Mouse (Mus musculus): Measurements from ENCODE around the gene Olfml2a. TPM values are rescaled to one million over a fixed set of nuclear protein-coding genes. Genes with fewer than 3 reads are reported as not detected.
A peak's percentile ranks its signal among the peaks of the same experiment; 100 is the strongest.

The Olfml2a gene
- polyA plus RNA-seq, 1 experiment from 2014 or later = 2.1 TPM

DNA sequence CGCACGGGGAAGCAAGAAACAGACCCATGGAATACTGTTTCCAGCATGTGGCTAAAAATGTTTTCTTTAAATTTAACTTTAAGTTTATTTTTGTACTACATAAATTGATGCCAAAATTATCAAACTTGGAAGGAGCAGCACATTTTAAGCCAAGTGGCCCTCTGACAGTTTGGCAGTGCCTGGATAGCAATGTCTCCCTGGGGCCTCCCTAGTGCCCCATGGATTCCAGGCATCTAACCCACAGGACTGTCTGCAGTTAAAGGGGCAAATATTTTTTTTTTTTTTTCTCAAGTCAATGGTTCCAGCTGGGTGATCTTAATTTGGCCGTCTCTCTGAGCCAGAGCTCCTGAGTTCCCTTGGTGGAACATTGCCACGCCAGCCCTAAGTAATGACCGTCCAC, 11.4 kb downstream of the Olfml2a start:
- 88% methylated on average over 5 of the region's 5 CpGs for WGBS
- Histone ChIP-seq H3K27ac (no peak overlapping the region), H3K4me1 (replicated peaks) (0 out of 2 replicates have a peak, but pooled peaks cover 3% of the 10 kb centered on the region), H3K27me3 (ENCODE audit: insufficient read depth, poor library complexity, severe bottlenecking) (no peaks in the 10 kb centered on the region), H3K4me3 (no peak overlapping the region), H3K9me3 (no peaks in the 10 kb centered on the region), H3K36me3 (no peaks in the 10 kb centered on the region)
- no peak for DNase-seq (ENCODE audit: low spot score)

DNA sequence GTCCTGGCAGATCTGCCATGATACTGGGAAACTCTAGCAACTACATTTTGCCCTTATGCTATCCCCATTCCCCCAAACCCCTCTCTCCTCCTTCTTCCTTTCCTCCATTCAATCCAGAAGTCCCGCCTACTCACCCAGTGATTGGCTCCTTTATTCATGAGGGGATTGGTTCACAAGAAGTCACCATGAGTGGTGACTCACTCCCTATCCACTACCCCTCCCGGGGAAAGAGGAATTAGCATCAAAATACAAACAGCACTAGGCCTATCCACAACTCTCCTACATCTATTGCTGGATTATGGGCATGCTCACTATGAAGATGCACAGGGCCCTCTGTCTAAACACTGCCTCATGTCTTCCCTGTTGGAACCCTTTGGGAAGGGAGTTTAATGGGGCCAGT, 12.2 kb downstream of the Olfml2a start:
- no peak overlapping the region for H3K27ac ChIP-seq
- WGBS = 55% methylated on average over 2 of the region's 2 CpGs
- H3K9me3 ChIP-seq = no peaks in the 10 kb centered on the region
- H3K36me3 ChIP-seq = no peaks in the 10 kb centered on the region
- no peak overlapping the region for H3K4me3 ChIP-seq
- H3K27me3 ChIP-seq (ENCODE audit: insufficient read depth, poor library complexity, severe bottlenecking) = no peaks in the 10 kb centered on the region
- 0 out of 2 replicates have a peak, but pooled peaks cover 3% of the 10 kb centered on the region for H3K4me1 ChIP-seq (replicated peaks)
- no peak for DNase-seq (ENCODE audit: low spot score)

DNA sequence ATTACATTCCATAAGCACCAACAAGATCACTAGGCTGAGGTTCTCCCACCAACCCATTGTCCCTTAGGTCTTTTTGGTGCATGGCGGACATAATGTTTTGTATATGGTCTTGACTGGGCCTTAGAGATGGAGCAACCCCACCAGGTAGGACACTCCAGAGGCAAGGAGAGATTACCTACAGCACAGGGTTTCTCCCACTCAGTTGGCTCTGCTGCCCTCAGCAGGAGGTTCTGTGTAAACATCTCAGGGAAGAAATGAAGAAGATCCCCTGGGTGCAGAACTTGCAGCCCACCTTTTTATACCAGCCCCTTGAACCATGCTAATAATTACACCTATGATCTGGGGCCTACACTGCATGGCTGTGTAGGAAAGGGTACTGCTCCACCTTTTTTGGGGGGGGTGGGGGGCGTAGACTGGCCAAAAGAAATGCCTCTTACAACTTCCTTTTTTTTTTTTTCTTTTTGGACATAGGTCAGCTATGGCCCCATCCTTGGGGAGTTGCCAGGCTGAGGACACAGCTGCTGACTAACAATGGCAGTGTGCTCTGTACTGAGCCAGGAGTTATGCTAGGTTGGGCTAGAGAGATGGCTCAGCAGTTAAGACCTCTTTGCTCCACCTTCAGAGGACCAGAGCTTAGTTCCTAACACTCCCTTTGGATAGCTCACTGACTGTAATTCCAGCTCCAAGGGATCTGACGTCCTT, 12.8 kb downstream of the Olfml2a start:
- WGBS = 78% methylated on average over 3 of the region's 3 CpGs
- no peak for DNase-seq (ENCODE audit: low spot score)

DNA sequence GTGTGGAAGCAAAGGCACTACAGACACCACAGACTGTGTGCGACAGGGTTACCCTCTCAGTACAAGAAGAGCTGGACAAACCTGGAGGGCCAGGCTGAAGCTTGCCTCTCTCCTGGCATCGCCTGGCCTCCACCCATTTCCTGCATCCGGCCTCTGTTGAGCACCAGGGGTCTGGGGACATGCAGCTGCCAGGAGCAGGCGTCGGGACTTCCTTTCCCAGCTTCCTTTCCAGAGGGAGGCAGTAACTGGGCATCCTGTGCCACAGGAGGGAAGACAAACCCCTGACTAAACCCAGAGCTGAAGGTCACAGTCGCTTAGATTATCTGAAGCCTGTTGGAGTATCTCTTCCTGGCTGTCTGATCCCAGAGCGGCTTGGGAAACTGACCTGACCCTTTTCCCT, 15.8 kb downstream of the Olfml2a start:
- Histone ChIP-seq H3K27ac (peak overlapping the region; percentile 24; the same call in 1 of the 2 replicates), H3K9me3 (no peaks in the 10 kb centered on the region), H3K4me1 (replicated peaks) (0 out of 2 replicates have a peak, but pooled peaks cover 3% of the 10 kb centered on the region), H3K27me3 (ENCODE audit: insufficient read depth, poor library complexity, severe bottlenecking) (no peaks in the 10 kb centered on the region), H3K4me3 (no peak overlapping the region), H3K36me3 (no peaks in the 10 kb centered on the region)
- no peak for DNase-seq (ENCODE audit: low spot score)
- 80% methylated on average over 7 of the region's 7 CpGs for WGBS

More for the DNA sequence above, 12.8 kb downstream of the Olfml2a start:
- Histone ChIP-seq H3K9me3 (no peaks in the 10 kb centered on the region), H3K36me3 (no peaks in the 10 kb centered on the region), H3K27ac (no peak overlapping the region), H3K27me3 (ENCODE audit: insufficient read depth, poor library complexity, severe bottlenecking) (no peaks in the 10 kb centered on the region), H3K4me1 (replicated peaks) (0 out of 2 replicates have a peak, but pooled peaks cover 3% of the 10 kb centered on the region), H3K4me3 (no peak overlapping the region)

DNA sequence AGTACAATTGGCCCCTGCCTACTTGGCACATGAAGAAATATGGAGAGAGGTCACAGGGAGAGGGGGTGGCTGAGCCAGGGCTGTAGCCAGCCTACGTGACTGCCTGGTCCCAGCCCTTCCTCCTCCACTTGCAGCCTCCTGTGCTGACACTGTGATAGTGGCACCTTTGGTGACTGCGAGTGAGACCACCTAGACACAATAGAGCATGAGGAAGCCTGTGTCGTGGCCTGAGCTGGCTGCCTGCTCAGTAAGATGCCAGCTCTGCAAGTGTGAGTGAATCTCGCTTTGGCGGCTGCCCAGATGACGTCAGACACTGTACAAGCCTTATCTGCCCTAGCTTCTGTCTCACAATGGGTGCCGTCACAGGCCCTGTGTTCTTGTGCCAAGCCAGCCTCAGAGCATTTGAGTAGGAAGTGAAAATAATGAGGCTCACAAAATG, 18.5 kb downstream of the Olfml2a start:
- H3K27ac ChIP-seq = no peak overlapping the region
- H3K4me1 ChIP-seq (replicated peaks) = no peaks in the 10 kb centered on the region
- H3K4me3 ChIP-seq = no peak overlapping the region
- no peak for DNase-seq (ENCODE audit: low spot score)
- H3K27me3 ChIP-seq (ENCODE audit: insufficient read depth, poor library complexity, severe bottlenecking) = no peaks in the 10 kb centered on the region
- H3K9me3 ChIP-seq = no peaks in the 10 kb centered on the region
- H3K36me3 ChIP-seq = no peaks in the 10 kb centered on the region
- WGBS = 84% methylated on average over 7 of the region's 7 CpGs

DNA sequence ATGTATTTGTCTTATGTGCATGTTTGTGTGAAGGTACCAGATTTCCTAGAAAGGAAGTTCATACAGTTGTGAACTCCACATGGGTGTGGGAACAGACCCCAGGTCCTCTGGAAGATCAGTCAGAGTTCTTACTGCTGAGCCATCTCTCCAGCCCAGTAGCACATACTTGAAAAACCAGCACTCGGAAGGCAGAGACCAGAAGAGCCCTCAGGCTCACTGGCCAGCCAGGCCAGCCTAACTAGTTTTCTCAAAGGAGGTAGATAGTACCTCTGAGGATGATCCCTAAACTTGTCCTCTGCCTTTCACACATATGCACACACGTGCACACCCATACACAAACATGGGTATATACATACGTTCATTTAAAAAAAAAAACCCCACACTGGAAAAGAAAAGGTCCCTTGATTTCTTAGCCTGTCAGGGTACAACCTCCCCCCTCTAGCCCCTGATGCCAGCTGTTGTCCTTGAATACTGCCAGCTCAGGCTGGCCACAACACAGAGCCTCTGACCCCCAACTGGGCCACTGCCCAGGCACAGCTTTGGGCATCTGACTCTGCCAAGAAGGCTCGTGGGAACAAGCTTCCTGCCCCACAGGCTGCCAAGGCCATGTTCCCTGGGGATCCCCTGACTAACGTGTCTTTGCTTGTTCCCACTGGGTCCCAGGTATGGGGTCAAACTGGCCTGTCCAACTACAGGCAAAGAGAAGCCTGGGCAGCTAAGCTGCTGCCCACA, 21.5 kb downstream of the Olfml2a start:
- H3K27me3 ChIP-seq (ENCODE audit: insufficient read depth, poor library complexity, severe bottlenecking) = no peaks in the 10 kb centered on the region
- no peak for DNase-seq (ENCODE audit: low spot score)
- H3K36me3 ChIP-seq = no peaks in the 10 kb centered on the region
- H3K27ac ChIP-seq = peak overlapping the region; percentile 56
- no peak overlapping the region for H3K4me3 ChIP-seq
- no peaks in the 10 kb centered on the region for H3K4me1 ChIP-seq (replicated peaks)
- WGBS = 75% methylated on average over 5 of the region's 5 CpGs
- no peaks in the 10 kb centered on the region for H3K9me3 ChIP-seq

DNA sequence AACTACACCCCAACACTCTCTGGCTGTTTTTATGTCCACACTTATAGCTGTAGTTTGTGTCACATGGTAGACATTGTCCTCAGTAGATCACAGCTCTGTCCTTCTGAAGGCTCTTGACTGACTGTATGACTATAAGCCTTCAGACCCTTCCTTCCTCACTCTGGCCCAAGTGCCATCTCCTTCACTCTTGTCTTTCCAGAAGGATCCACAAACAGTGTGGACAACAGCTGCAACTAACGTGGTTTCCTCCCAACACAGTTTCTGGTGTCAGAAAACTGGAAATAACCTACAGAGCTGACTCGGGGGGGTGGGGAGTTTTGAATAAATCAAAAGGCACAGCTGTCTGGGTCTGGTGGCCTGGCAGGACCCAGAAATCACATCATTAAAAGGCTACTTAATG, 24.3 kb downstream of the Olfml2a start:
- H3K4me1 ChIP-seq (replicated peaks) = no peaks in the 10 kb centered on the region
- DNase-seq (ENCODE audit: low spot score) = no peak
- H3K4me3 ChIP-seq = no peak overlapping the region
- WGBS = 77% methylated on average over 2 of the region's 2 CpGs
- H3K9me3 ChIP-seq = no peaks in the 10 kb centered on the region
- no peak overlapping the region for H3K27ac ChIP-seq
- no peaks in the 10 kb centered on the region for H3K27me3 ChIP-seq (ENCODE audit: insufficient read depth, poor library complexity, severe bottlenecking)
- H3K36me3 ChIP-seq = no peaks in the 10 kb centered on the region

DNA sequence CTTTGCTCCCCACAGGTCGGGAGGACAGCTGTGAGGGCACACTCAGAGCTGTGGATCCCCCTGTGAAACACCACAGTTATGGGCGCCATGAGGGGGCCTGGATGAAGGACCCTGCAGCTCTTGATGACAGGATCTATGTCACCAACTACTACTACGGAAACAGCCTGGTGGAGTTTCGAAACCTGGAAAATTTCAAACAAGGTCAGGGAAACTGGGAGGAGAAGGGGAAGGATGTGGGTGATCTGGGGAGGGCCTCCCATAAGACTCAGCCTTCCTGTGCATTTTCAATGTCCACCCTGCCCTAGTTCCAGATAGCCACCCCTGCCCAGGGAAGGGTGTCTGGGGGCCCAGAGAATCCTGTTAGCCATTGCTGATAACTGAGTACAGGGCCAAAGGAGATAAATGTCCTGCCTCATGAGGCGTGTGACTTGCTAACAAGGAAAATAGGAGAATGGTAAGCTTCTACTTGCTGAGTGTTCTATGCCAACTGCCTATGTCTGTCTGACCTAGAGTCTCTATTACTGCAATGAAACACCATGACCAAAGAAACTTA, 26.0 kb downstream of the Olfml2a start:
- no peaks in the 10 kb centered on the region for H3K9me3 ChIP-seq
- no peak overlapping the region for H3K4me3 ChIP-seq
- no peaks in the 10 kb centered on the region for H3K36me3 ChIP-seq
- H3K27ac ChIP-seq = no peak overlapping the region
- H3K4me1 ChIP-seq (replicated peaks) = peaks cover 4% of the 10 kb centered on the region; the same call in 1 of the 2 replicates
- WGBS = 83% methylated on average over 5 of the region's 5 CpGs
- no peak for DNase-seq (ENCODE audit: low spot score)
- H3K27me3 ChIP-seq (ENCODE audit: insufficient read depth, poor library complexity, severe bottlenecking) = no peaks in the 10 kb centered on the region

DNA sequence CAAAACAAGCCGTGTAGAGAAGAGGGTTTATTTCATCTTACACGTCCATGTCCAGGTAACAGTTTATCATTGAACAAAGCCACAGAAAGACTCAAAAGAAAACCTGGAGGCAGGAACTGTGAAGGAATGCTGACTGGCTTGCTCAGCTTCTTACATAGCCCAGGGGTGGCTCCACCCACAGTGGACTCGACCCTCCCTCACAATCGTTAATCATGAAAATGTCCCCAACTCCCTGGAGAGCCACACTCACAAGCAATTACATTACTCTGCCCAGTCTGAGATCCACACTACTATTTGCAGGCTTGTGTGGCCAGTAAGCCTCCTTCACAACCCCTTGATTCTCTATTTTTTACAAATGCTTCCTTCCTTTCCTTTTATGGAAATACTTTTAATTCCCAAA, 32.4 kb downstream of the Olfml2a start:
- Histone ChIP-seq H3K4me1 (replicated peaks) (peaks cover 10% of the 10 kb centered on the region; the same call in 1 of the 2 replicates), H3K9me3 (no peaks in the 10 kb centered on the region), H3K36me3 (no peaks in the 10 kb centered on the region), H3K4me3 (no peak overlapping the region), H3K27ac (no peak overlapping the region), H3K27me3 (ENCODE audit: insufficient read depth, poor library complexity, severe bottlenecking) (no peaks in the 10 kb centered on the region)
- no peak for DNase-seq (ENCODE audit: low spot score)
- 51% methylated on average over 4 of the region's 4 CpGs for WGBS

DNA sequence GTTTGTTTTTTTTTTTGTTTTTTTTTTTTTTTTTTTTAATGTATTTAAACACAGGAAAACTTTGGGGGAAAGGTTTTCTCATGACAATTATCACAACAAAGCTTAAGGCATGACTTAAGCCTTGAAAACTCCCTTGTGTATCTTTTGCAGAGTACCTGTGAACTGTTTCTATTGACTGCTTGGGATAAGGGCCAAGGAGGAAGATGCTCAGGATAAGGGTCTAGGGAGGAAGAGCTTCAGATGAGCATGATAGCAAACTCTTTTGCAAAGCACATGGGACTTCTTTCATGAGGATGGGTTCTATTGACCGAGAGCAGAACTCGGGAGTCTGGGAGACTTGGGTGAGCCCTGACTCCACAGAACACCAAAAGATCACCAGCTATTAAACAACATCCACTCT, 37.9 kb downstream of the Olfml2a start:
- Histone ChIP-seq H3K27me3 (ENCODE audit: insufficient read depth, poor library complexity, severe bottlenecking) (no peaks in the 10 kb centered on the region), H3K4me1 (replicated peaks) (no peaks in the 10 kb centered on the region), H3K27ac (no peak overlapping the region), H3K9me3 (no peaks in the 10 kb centered on the region), H3K4me3 (no peak overlapping the region), H3K36me3 (no peaks in the 10 kb centered on the region)
- WGBS = 93% methylated on average over 2 of the region's 2 CpGs
- DNase-seq (ENCODE audit: low spot score) = no peak

DNA sequence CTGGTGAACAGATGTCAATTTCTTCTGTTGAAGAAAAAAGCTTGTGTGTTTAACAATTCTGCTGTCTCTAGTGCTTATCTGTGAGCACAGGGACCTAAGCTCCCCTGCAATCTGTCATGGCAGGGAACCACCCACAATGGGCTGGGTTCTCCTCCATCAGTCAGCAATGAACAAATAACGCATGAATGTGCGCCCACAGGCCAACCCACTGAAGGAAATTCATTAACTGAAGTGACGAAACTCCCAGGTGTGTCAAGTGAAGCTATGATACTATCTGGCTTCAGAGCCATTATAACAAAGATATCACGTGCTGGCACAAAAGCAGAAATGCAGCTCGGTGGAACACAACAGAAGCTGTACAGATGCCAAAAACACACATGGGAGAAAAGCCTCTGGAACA, 38.3 kb downstream of the Olfml2a start:
- H3K36me3 ChIP-seq = no peaks in the 10 kb centered on the region
- H3K27ac ChIP-seq = no peak overlapping the region
- DNase-seq (ENCODE audit: low spot score) = no peak
- H3K27me3 ChIP-seq (ENCODE audit: insufficient read depth, poor library complexity, severe bottlenecking) = no peaks in the 10 kb centered on the region
- no peak overlapping the region for H3K4me3 ChIP-seq
- 89% methylated on average over 5 of the region's 5 CpGs for WGBS
- no peaks in the 10 kb centered on the region for H3K4me1 ChIP-seq (replicated peaks)
- H3K9me3 ChIP-seq = no peaks in the 10 kb centered on the region

DNA sequence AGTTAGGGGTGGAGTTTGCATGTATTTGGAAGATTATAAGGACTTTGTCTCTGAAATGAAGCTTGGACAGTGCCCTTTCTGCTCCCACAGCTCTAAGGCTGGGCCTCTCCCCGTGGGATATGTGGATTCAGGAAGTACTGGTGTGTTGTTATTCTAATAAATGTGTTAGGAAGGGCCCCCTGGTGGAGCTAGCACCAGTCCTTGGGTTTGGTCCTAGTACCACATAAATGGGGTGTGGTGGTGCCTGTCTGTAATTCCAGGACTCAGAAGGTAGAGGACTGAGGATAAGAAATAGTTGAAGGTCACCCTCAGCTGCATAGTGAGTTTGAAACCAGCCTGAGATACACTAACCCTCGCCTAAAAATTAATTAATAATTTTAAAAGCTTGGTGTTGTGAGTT, 41.4 kb downstream of the Olfml2a start:
- Histone ChIP-seq H3K4me1 (replicated peaks) (peaks cover 14% of the 10 kb centered on the region), H3K9me3 (no peaks in the 10 kb centered on the region), H3K27ac (no peak overlapping the region), H3K36me3 (no peaks in the 10 kb centered on the region), H3K4me3 (no peak overlapping the region), H3K27me3 (ENCODE audit: insufficient read depth, poor library complexity, severe bottlenecking) (no peaks in the 10 kb centered on the region)
- WGBS = 45% methylated on average over 2 of the region's 2 CpGs
- no peak for DNase-seq (ENCODE audit: low spot score)

DNA sequence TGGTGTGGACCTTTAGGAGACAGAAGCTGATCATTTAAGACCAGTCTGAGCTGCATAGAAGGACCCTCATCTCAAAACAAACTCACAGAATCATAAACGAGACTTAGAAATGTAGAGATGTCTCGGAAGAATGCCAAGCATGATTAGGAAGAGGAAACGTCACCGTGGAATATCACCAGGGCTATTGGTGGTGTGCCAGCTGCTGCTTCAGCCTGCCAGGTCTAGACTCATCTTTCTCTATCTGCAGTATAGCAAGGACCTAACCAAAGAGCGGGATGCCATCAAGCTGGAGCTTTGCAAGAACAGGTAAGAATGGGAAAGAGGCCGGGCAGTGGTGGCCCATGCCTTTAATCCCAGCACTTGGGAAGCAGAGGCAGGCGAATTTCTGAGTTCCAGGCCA, 41.9 kb downstream of the Olfml2a start:
- Histone ChIP-seq H3K4me1 (replicated peaks) (peaks cover 14% of the 10 kb centered on the region), H3K27me3 (ENCODE audit: insufficient read depth, poor library complexity, severe bottlenecking) (no peaks in the 10 kb centered on the region), H3K36me3 (no peaks in the 10 kb centered on the region), H3K4me3 (no peak overlapping the region), H3K27ac (no peak overlapping the region), H3K9me3 (no peaks in the 10 kb centered on the region)
- 85% methylated on average over 7 of the region's 7 CpGs for WGBS
- no peak for DNase-seq (ENCODE audit: low spot score)
